In genomic region chr2:101628297-101629236, GRCm38 (mm10) we compare ENCODE assay signal across 7 mouse cellular contexts. TPM values are rescaled to one million over a fixed set of nuclear protein-coding genes. Genes with fewer than 3 reads are reported as not detected.
DNase-seq lines count a peak whose midpoint lies in the region; TF ChIP-seq lines count a peak whose summit lies in the region.

No protein-coding gene starts in this region.

- H3K9me3 ChIP-seq in megakaryocyte, embryonic 14.5 days, result no peaks in the 10 kb centered on the region

- H3K4me3 ChIP-seq in cortical plate, adult 2 months (ENCODE audit: insufficient read depth, low read length), result peak overlapping the region; percentile 80
- peak overlapping the region; percentile 99 for H3K4me3 ChIP-seq in megakaryocyte, embryonic 14.5 days (replicated peaks)

- DNase-seq in adrenal gland, adult 18-20 months (ENCODE audit: low spot score in 2 of 2), result peak; percentile 43 to 70
- peak; percentile 76 for DNase-seq in gastrocnemius, adult 8-10 months (ENCODE audit: low spot score in 2 of 2)
- DNase-seq in hindlimb bud, embryonic 11.5 days (ENCODE audit: extremely low spot score, low read depth, low spot score), result peak; percentile 99
- DNase-seq in left cerebral cortex, adult 8-10 months (ENCODE audit: low spot score in 2 of 2), result peak; percentile 75 to 94
- DNase-seq in right cerebral cortex, postnatal 10 days (ENCODE audit: low spot score in 2 of 2), result peak; percentile 88 to 96

- no peak for TF ChIP-seq CTCF in cortical plate, adult 2 months (IDR thresholded peaks at IDR 0.05; ENCODE audit: extremely low read depth, insufficient read depth, low read length)

- H3K36me3 ChIP-seq in megakaryocyte, embryonic 14.5 days (replicated peaks; ENCODE audit: low read length), result no peaks in the 10 kb centered on the region

- no peaks in the 10 kb centered on the region; the same call in 1 of the 2 replicates for H3K4me1 ChIP-seq in cortical plate, adult 2 months (ENCODE audit: control insufficient read depth, insufficient read depth, low read length)
- peaks cover 42% of the 10 kb centered on the region for H3K4me1 ChIP-seq in megakaryocyte, embryonic 14.5 days

- H3K27me3 ChIP-seq in megakaryocyte, embryonic 14.5 days (replicated peaks), result no peaks in the 10 kb centered on the region

- peak; percentile 78 for TF ChIP-seq POLR2A in cortical plate, adult 2 months (IDR thresholded peaks at IDR 0.05; ENCODE audit: extremely low read depth, insufficient read depth, low read length)

- peak overlapping the region; percentile 19; the same call in 1 of the 2 replicates for H3K27ac ChIP-seq in cortical plate, adult 2 months (ENCODE audit: insufficient read depth, low read length)

RNA-seq across cellular contexts. Expression of gene Rag2, which starts 4.0 kb away (rescaled TPM):
- total RNA-seq in adrenal gland, adult 18-20 months (2021), result not detected
- not detected in 2 replicates for polyA plus RNA-seq in cortical plate, adult 2 months (2012; rRNA removed)
- total RNA-seq in gastrocnemius, adult 8-10 months (2022), result not detected
- not detected for total RNA-seq in left cerebral cortex, adult 8-10 months (2022)
- polyA plus RNA-seq in megakaryocyte, embryonic 14.5 days (2012; ENCODE audit: insufficient read depth, low replicate concordance), result 0.02 and 0.92 TPM in 2 replicates

RNA-seq across cellular contexts. Expression of gene Rag1, which starts 20.7 kb away (rescaled TPM):
- not detected for total RNA-seq in adrenal gland, adult 18-20 months (2021)
- 0.04 and 0.06 TPM in 2 replicates for polyA plus RNA-seq in cortical plate, adult 2 months (2012; rRNA removed)
- not detected for total RNA-seq in gastrocnemius, adult 8-10 months (2022)
- under 1 TPM; 0.07 to 0.42 (median 0.21) TPM for total RNA-seq in left cerebral cortex, adult 8-10 months (2022)
- polyA plus RNA-seq in megakaryocyte, embryonic 14.5 days (2012; ENCODE audit: insufficient read depth, low replicate concordance), result not detected in 2 replicates

RNA-seq across cellular contexts. Expression of gene B230118H07Rik, which starts 20.8 kb away (rescaled TPM):
- 10 to 100 TPM; 24.7 to 28.4 TPM for total RNA-seq in adrenal gland, adult 18-20 months (2021)
- polyA plus RNA-seq in cortical plate, adult 2 months (2012; rRNA removed), result 38.4 and 42.2 TPM in 2 replicates
- 100 to 1,000 TPM in 2 of 4 experiments, 10 to 100 TPM in 2; 80.6 to 111 (median 96.6) TPM for total RNA-seq in gastrocnemius, adult 8-10 months (2022)
- total RNA-seq in left cerebral cortex, adult 8-10 months (2022), result 10 to 100 TPM; 26.9 to 41.0 (median 28.7) TPM
- 3.8 TPM in 1 of 2 replicates, not detected in the other for polyA plus RNA-seq in megakaryocyte, embryonic 14.5 days (2012; ENCODE audit: insufficient read depth, low replicate concordance)

RNA-seq across cellular contexts. Expression of gene Traf6, which starts 49.7 kb away (rescaled TPM):
- 10 to 100 TPM; 21.0 to 22.9 TPM for total RNA-seq in adrenal gland, adult 18-20 months (2021)
- polyA plus RNA-seq in cortical plate, adult 2 months (2012; rRNA removed), result 9.9 and 11.0 TPM in 2 replicates
- 10 to 100 TPM in 3 of 4 experiments, 1 to 10 TPM in 1; 9.4 to 13.3 (median 10.7) TPM for total RNA-seq in gastrocnemius, adult 8-10 months (2022)
- total RNA-seq in left cerebral cortex, adult 8-10 months (2022), result 10 to 100 TPM; 10.9 to 14.2 (median 12.5) TPM
- polyA plus RNA-seq in megakaryocyte, embryonic 14.5 days (2012; ENCODE audit: insufficient read depth, low replicate concordance), result 0.35 and 0.78 TPM in 2 replicates

Comparison
In these comparisons a context has a peak if more than half of its experiments do, and no peak if none do; other contexts are left out.
1. Peak in every context shown above with its lines: DNase-seq, H3K4me3 ChIP-seq and H3K27ac ChIP-seq.